Mouse (Mus musculus) kidney, postnatal 4 days (tissue): ENCODE measurements around the gene Klk1b4.
"Not testable (repeated sequence)": the region's sequence is repeated elsewhere in the genome, so short reads cannot be mapped to it uniquely, and the experiment has no call there.

Experiments used
- DNase-seq, 2 experiments: peaks; one replicate each; pipeline ENCODE4 v3.0.0; 2021; ENCODE audit warnings: mixed read lengths in 2 of 2

Gene Klk1b4

DNA sequence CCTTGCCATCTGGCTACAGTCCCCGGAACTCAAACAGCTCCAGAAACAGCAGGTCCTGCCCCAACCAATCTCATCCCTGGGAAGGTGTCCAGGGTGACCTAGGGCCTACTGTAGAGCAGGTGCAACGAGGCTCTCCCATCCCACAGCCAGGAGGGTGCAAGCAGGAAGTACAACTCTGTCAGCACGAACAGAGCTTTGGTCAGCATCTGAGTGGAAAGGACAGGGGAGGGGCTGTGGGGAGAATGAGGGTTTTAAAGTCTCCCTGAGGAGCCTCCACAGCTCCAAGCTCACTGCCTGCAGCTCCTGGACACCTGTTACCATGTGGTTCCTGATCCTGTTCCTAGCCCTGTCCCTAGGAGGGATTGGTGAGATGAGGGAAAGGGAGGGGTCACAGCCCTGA is at the start of gene Klk1b4:
Klk1b4 (plus strand) TSS at position 301 of the 400 bp plus-strand sequence.
- not testable (repeated sequence) for DNase-seq

DNA sequence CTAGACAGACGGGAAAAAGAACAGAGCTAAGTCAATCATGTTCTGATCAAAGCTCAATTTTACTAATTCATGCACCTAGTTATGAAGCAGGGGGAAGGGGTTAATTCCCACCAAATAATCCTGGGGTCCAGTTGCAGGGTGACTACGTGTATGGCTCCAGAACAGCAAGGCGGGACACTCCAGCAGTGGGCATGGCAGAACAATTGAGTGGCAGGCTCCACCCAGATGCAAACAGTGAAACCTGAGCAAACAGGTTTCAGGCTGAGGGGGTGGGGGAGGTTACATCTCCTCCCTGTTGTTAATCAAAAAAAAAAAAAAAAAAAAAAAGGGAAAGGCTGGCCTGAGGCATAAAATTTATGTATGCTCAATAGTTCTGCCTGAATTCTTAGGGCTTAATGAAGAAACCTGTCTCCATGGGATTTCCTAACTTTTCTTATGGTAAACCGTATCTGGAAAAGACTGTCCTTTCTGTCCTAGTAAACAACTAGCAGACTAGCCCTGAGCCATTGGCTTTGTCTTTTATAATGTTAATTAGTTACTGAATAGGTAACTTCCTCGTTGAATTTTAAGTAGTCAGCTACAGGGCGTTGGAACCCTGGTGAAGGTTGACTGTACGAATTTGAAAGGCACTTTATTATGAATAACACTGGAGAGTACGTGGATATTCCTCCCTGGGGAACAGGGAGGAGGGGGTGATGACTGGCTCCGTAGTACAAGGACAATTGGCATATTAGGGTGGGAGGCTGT is 27.8 kb upstream of the Klk1b4 start:
- DNase-seq, result peak; percentile 10 to 42

DNA sequence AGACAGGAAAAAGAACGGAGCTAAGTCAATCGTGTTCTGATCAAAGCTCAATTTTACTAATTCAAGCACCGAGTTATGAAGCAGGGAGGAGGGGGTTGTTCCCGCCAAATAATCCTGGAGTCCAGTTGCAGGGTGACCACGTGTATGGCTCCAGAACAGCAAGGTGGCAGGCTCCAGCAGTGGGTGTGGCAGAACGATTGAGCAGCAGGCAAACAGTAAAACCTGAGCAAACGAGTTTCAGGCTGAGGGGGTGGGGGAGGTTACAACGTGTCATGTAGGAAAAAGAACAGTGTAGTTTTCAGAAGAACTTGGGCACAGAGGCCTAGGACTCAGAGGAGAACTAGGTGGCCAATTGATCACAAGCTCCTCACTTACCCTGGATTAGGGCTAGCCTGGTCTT is 20.7 kb upstream of the Klk1b4 start:
- peak in 1 of 2 experiments; percentile 10 for DNase-seq

DNA sequence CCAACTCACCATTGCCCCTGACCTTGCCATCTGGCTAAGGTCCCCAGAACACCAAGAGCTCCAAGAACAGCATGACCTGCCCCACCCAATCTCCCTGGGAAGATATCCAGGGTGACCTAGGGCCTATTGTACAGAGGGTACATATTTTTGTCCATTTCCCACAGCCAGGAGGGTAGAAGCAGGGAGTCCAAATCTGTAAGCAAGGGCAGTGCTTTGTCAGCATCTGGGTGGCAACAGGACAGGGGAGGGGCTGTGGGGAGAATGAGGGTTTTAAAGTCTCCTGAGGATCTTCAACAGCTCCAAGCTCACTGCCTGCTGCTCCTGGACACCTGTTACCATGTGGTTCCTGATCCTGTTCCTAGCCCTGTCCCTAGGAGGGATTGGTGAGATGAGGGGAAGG is 19.3 kb upstream of the Klk1b4 start, which contains the start of gene Klk1b24:
Klk1b24 (plus strand) TSS at position 301 of the 400 bp plus-strand sequence.
- not testable (repeated sequence) for DNase-seq

DNA sequence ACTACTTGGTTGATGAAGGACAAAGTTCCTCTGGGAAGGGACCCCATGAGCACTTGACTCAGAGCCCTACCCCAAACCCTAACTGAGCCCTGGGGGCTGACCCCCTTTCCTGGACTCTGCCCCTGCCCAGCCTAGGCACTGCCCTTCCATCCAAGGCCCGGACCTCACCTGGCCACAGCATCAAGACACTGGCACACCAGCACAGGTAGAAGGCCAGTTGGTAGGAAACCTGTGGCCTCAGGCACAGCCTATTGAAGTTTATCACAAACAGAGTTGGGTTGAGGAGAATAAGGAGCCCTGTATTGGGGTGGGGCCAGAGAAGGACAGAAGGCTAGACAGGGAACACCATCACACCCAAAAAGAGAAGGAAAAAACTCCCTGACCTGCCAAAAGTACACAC is 13.8 kb upstream of the Klk1b4 start:
- not testable (repeated sequence) for DNase-seq

DNA sequence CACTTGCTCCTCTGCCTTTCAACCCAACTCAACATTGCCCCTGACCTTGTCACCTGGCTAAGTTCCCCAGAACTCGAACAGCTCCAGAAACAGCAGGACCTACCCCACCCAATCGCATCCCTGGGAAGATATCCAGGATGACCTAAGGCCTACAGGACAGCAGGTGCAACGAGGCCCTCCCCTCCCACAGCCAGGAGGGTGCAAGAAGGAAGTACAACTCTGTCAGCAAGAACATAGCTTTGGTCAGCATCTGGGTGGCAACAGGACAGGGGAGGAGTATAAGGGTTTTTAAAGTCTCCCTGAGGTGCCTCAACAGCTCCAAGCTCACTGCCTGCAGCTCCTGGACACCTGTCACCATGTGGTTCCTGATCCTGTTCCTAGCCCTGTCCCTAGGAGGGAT is 9.3 kb upstream of the Klk1b4 start, which contains the start of gene Klk1b3:
Klk1b3 (plus strand) TSS at position 301 of the 400 bp plus-strand sequence.
- DNase-seq, result no peak

DNA sequence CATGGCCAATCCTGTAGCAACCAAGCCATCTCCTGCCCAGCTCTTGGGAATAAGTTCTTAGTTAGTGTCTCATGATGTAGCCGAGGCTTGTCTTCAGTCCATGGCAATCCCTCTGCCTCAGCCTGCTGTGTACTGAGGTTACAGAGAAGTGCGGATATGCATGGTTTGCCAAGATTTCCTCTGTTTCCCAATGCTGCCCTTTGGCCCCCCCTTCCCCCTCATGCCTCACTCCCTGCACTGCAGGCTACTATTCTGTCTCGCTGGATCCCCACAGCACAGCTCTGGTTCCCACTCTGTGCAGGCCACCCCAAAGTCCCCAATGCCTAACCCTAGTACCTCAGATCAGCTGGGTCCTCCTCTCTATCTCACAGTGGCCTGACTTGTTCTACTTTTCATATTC is 1.1 kb downstream of the Klk1b4 start:
- DNase-seq, result no peak

DNA sequence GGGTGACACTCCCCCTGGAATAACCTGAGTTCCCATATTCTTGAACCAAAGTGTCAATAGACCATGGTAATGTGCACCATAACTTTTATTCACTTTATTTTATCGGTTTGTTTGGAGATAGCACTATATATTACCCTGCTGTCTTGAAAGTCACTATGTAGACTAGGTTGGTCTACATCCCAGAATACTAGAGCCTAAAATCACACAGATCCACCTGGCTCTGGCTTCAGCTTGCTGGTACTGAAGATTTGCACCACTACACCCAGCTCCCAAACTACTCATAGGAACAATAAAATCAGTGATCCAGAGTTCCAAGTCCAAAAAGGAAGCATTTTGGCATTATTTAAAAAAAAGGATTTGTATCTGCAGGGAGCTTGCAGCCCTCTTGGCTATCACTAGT is 8.4 kb downstream of the Klk1b4 start, which contains the start of gene Klk1b5:
Klk1b5 (plus strand) TSS at position 301 of the 400 bp plus-strand sequence.
- no peak for DNase-seq

DNA sequence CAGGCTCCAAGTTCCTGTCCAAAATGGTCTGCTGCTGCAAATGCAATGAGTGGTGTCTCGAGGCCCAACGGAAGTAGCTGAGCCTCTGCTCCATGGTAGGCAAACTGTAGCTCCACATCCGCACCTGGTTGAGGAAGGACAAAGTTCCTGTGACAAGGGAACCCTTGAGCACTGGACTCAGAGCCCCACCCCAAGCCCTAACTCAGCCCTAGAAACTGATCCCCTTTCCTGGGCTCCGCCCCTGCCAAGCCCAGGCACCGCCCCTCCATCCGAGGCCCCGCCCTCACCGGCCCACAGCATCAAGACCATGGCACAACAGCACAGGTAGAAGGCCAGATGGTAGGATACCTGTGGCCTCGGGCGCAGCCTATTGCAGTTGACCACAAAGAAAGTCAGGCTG is 14.4 kb downstream of the Klk1b4 start:
- not testable (repeated sequence) for DNase-seq

DNA sequence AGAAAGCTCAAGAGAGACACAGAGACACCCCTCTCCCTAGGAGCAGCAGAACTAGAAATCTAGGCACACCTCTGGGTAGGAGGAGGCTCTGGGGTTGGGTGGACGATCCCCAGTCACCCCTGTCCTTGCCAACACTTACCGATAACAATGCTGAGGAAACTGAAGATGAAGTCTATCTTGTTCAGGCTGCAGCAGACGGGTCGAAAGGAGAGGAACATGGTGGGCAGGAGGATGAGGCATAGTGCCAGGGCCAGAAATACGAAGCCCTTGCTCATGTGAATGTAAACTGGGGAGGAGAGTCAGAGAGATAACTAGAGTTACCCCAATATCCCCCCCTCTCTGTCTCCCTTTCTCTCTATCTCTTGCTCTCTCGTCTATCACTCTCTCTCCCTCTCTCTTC is 15.1 kb downstream of the Klk1b4 start:
- DNase-seq, result not testable (repeated sequence)

DNA sequence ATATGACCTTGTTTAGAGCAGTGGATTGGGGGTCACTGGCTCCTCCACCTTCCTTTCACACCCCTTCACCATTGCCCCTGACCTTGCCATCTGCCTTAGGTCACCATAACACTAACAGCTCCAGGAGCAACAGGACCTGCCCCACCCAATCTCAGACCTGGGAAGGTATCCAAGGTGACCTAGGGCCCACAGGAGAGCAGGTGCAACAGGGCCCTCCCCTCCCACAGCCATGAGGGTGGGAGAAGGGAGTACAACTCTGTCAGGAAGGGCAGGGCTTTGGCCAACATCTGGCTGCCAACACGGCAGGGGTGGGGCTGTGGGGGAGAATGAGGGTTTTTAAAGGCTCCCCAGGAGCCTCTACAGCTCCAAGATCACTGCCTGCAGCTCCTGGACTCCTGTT is 17.8 kb downstream of the Klk1b4 start, which contains the start of gene Klk1:
Klk1 (plus strand) TSS at position 285 of the 400 bp plus-strand sequence.
- DNase-seq, result no peak

DNA sequence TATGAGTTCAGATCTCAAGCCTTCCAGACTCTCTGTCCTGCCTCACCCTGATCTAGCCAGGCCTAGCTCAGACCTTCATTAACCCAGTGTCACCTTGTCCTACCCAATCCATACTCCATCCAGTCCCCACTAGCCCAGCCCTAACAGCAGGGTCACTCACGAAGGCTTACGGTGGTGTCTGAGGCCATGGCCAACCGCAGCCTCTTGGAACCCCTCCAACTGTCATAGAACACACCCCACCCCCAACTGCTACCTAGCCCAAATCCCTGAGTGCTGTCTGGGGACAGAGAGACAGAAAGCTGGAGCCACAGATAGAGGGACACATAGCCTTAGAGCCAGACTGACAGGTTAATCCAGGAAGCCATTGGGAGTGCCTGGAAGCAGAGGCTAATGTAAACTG is 28.7 kb downstream of the Klk1b4 start, which contains the start of gene Gm36864:
Gm36864 (plus strand) TSS at position 269 of the 400 bp plus-strand sequence.
- DNase-seq, result no peak

DNA sequence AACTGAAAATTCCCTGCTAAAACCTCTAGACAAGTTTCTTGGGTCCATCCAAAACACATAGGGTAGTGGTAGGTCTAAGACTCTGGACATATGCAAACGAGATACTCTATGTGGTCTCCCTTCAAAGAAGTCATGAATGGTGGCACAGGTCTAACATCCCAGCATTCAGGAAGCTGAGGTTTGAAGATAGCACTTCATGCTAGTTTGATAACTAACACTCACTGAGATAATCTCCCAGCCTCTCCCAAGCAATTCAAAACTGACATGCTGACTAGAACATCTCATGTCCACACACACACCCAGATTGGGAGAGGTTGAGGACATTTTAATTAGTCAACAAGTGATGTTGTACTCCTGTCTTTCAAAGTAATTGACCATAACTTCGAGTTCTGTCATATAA is 32.7 kb downstream of the Klk1b4 start:
- no peak for DNase-seq

DNA sequence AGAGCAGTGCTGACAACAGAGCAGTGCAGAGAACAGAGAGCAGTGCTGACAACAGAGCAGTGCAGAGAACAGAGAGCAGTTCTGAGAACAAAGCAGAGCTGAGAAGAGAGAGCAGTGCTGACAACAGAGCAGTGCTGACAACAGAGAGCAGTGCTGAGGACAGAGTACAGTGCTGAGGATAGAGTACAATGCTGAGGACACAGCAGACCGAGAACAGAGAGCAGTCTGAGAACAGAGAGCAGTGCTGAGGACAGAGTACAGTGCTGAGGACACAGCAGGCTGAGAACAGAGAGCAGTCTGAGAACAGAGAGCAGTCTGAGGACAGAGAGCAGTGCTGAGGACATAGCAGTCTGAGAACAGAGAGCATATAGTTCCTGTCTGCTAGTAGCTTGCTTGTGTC is 33.5 kb downstream of the Klk1b4 start:
- no peak for DNase-seq

DNA sequence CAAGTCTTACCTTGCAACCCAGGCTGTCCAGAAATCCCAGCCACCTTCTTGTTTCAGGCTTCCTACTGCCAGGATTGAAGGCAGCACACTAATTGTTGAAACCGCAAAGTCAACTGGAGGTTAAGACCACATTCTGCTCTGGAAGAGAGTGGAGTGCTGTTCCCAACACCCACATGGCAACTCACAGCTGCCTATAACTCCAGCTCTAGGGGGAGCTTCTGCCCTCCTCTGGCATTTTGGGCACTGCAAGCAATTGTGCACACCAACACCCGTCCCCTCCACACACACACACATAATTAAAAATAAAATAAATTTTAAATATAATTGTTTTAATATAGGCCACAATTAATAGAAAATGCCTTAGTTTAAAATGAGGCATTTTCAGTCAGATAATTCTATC is 33.9 kb downstream of the Klk1b4 start:
- DNase-seq, result no peak

DNA sequence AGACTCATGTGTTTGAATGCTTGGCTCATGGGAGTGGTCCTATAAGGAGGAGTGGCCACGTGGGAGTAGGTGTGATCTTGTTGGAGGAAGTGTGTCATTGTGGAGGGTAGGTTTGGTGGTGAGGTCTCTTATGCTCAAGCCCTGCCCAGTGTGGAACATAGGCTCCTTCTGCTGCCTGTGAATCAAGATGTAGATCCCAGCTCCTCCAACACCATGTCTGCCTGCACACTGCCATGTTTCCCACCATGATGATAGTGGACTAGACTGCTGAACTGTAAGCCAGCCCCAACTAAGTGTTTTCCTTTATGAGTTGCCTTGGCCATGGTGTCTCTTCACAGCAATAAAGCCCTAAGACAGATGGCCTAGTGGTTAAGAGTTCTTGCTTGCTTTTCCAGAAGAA is 36.8 kb downstream of the Klk1b4 start:
- DNase-seq, result no peak

DNA sequence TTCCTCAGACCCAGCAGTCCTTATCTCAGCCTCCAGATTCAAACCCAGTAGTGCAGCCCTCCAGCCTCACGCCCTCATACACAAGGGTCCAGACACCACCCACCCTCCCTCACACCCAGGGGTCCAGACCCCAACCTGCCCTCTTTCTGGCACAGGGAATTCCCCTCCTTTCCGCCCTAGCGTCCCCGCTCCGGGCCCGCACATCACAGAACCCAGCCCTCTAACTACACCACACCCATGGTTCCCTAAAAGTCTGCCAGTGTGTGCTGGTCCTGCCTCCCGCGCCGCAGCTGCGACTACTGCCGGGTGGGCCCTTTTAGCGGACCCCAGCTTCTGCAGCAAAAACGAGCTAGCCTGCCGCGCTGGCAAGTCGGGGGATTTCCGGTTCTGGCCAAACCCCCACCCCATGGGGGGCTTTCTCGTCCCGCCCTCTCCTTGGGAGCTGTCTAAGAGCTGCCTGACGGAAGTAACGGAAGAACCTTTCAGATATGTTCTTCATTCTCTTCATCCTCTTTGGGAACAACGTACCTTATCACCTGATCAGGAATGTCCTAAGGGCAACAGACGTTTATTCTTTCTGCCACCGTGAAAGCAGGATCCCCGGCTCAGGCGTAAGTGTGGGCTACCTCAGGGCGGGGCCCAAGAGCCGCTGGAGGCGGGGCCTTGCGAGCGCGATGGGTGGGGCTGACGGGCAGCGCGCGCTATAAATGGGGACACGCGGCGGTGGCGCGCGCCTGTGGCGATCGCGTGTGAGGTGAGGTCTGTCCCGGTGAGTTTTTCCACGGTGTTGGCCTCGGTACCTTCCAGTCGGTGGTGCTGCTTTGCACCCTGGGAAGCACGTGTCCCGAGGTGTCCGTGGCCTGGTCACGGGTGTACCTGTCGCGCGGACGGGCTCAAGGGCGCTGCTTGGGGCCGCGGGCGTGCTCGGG is 39.1 kb downstream of the Klk1b4 start, which contains the start of the genes 1700028J19Rik and 2410002F23Rik:
1700028J19Rik (minus strand) TSS at position 641 of the 929 bp plus-strand sequence.
2410002F23Rik (plus strand) TSS at position 668 of the 929 bp plus-strand sequence.
- DNase-seq, result peak; percentile 93 to 95

DNA sequence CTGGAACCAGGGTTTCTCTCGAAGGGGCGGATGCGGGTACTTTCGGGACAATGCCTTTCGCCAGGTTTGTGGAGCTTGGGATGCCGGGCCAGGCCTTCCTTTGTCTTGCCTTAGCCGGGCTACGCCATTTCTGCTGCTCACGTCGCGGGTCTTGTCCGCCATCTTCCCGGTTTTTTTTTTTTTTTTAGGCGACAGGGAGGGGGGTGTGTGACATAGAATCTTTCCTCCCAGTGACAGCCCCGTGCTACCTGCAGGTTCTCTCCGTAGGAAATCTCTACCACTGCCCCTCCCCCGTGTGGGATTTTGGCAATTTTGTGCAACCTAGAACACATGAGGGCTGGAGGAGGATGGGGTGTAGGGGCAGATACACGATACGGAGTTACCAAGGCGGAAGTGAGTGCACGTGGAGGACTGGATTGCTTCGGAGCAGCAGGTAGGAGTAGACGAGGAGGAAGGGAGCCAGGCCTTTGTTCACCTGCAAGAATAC is 39.8 kb downstream of the Klk1b4 start:
- peak; percentile 65 to 81 for DNase-seq

DNA sequence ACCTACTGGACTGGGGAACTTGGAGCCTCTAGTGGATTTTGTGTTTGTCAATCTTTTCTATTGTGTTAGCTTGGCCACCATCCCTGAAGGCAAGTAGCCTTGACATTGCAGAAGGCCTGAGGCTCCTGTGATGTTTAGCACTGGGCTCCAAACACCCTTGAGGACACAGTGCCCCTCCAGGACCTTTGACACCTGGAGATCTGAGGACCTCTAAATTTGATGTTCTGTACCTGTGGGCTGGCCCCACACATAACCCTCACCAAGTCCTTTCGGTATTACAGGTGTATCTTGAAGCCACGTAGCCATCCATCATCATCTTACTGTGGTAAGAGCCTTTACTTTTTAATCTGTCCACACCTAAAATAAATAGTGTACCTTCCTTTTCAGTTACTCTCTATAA is 40.7 kb downstream of the Klk1b4 start:
- no peak for DNase-seq

DNA sequence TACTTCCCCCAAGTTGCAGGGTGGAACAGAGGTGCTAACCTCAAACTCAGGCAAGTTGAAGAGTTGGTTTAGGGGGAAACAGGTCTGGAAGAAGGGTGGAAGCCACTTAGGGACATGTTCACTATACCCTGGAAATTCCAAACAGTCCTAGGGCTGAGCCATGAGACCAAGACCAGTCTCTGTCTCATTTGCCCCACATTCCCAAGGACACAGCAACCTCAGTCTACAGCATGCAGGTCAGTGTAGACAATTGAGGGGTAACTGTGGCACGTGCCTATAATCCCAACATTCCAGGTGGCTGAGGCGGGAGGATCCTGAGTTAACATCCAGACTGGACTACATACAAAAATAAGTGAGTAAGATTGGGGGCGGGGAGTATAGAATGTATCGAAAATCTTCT is 42.0 kb downstream of the Klk1b4 start:
- no peak for DNase-seq

DNA sequence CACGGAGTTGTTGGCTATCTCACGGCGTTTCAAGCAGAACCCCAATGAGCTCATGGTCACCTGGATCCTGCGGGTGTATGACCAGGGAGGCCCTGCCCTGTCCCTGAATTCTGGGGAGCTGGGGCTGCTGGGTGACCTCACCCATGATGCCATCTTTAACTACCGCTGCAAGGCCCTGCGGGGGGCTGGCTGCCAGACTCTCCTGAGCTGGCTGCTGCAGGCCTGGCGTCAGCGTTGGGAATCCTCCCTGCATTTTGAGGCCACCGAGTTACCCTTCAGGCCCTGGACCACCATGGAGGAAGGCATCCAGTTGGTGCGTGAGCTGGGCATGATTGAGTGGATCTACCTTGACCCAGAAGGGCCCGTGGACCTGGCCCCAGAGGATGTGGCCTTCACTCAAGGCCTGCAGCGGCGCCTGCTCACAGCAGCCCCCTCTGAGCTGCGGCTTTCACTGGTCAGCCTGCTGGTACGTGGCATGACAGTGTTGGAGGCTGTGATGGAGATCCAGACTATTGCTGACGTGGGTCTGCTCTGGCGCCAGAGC is 43.6 kb downstream of the Klk1b4 start:
- not testable (repeated sequence) for DNase-seq

DNA sequence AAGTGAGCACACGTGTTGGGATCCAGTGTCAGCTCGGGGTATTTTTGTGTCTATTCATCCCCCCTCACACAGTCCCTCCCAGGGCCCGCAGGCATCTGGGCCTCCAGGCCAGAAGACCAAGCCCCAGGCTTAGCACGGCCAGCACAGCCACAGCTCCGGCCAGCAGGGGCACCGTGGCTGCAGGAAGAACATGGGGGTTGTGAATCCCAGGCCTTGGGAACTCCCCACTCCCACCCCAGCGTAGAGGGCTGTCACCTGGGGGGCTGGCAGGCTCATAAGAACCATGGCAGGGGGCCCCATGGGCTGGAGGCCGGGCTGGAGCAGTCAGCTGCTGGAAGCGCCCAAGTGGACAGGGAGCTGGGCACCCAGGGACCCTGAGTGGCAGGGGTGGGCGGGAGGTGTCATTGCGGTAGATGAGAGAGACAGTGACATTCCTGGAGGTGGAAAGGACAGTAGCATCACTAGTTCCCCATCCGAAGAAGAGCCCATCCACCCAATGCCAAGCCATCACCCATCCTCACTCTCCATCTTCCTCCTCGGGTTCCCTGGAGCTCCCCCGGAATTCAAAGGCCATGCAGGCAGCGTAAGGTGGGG is 45.9 kb downstream of the Klk1b4 start:
- peak; percentile 19 to 26 for DNase-seq
